Mouse (Mus musculus) skeletal muscle tissue, adult 2 months (tissue): Measurements from ENCODE around the gene Olfr877.

Experiments
- DNase-seq: peaks from one replicate; pipeline ENCODE4 v3.0.0-alpha.2; 2012; ENCODE audit warnings: low read depth, low spot score

Olfr877 gene

GRCm38 (mm10) chr9:37853969-37854368, at the start of gene Olfr877:
Olfr877 (plus strand) TSS chr9:37854269.
- DNase-seq = no peak

GRCm38 (mm10) chr9:37807235-37807634, 46.8 kb upstream of the Olfr877 start:
- no peak for DNase-seq

GRCm38 (mm10) chr9:37808456-37808855, 45.6 kb upstream of the Olfr877 start:
- DNase-seq = no peak

DNA sequence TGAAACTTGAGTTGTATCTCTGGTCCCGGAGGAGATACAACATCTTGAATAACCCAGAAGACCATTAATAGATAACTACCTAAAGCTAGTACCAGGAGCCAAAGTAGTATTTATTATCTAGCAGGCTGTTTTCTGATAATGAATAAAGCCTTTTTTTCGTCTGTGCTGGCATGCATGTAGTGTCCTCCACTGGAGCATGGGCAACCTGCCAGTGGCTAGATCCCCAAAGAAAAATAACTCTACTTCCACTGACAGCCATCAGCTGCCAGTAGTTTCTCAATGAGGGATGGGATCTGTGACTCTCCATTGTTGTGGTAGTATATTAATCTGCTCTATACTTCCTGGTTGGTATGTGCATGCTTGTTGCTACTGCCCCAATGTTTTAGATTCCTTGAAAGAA, 45.1 kb upstream of the Olfr877 start:
- DNase-seq = peak; percentile 8

DNA sequence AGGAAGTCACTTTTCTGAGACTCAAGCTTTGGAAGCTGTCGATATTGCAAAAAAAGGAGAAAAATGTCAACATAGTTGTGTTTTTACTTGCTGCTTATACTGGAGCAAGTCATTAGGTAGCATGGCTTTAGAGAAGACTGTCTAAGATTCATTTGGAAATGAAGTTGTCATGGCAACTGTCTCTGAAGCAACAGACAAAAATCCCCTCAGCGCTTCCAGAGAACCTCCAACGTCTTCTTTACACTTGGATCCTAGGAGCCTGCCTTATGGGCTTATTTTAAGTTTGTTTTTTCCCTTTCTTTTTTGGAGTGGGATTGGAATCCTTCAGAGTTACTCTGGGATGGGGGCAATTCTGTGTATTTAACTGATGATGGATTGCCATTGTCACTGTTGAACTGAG, 39.4 kb upstream of the Olfr877 start:
- no peak for DNase-seq

GRCm38 (mm10) chr9:37829881-37830280, 24.2 kb upstream of the Olfr877 start:
- DNase-seq = no peak

DNA sequence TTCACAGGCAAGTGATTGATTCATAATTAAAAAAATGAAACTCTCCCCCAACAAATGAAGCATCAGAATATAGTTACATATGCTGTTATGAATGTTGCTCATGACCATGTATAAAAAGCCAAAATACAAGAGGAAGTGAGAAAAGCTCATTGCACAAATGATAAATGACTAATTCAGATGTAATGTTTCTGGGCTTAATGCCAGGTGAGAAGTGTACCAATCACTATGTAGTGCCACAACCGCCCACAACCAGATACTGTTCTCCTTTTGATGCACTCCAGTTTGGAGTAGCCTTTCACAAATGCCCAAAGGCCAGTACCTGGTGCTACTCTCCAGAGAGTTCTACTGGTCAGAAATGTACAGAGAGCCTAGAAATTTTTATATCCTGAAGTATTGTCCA, 20.7 kb upstream of the Olfr877 start:
- DNase-seq = no peak

GRCm38 (mm10) chr9:37849267-37849666, 4.8 kb upstream of the Olfr877 start:
- no peak for DNase-seq

DNA sequence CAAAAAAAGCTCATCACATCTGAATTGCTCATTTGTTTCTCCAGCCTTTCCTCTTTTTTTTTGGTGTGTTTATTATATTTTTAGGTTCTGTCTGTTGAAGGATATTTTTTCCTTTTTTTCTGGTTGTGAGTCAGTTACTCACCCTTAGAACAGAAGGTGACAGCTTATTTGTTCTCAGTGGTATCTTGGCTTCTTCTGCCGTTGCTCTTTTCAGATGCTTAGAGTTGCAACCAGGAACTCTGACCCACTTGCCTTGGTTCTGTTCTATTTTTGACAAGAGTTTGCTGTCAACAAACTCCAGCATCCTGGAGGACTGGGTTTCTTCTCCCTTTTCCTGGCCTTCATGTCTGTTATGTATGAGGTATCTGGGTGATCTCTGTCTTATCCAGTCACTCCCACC, 9.3 kb downstream of the Olfr877 start:
- no peak for DNase-seq

- DNase-seq = no peak
These were observed 16.2 kb downstream of the Olfr877 start for GRCm38 (mm10) chr9:37870246-37870645.

- no peak for DNase-seq
These were observed 17.0 kb downstream of the Olfr877 start for GRCm38 (mm10) chr9:37871097-37871496.

GRCm38 (mm10) chr9:37871536-37871935, 17.5 kb downstream of the Olfr877 start:
- DNase-seq = no peak

- DNase-seq = no peak
These were observed 36.9 kb downstream of the Olfr877 start for GRCm38 (mm10) chr9:37890960-37891359.

GRCm38 (mm10) chr9:37896661-37897060, 42.6 kb downstream of the Olfr877 start, which contains the start of gene Olfr145:
Olfr145 (plus strand) TSS chr9:37896724.
- DNase-seq = no peak

DNA sequence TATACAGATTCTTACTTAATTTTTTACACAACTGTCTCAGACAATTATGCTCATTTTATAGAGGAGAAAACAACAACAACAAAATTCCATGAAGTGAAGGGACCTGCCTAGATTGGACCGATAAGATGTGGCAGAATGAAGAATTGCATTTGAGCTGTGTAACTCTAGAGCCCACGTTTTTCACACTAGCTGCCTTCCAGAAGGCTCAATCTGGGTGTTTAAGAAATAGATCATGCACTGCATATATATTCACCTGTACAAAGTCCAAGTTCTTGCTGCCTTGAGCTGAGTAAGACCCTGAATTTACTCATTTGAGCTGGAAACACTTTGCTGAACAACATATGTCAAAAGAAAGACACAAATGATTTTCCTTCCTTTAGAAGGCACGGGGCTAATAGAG, 51.5 kb downstream of the Olfr877 start:
- no peak for DNase-seq
